Mouse (Mus musculus): ENCODE results near the gene Mettl27. TPM values are rescaled to one million over a fixed set of nuclear protein-coding genes. Genes with fewer than 3 reads are reported as not detected.
"Not testable (repeated sequence)": the region's sequence is repeated elsewhere in the genome, so short reads cannot be mapped to it uniquely, and the experiment has no call there.

Gene Mettl27
- polyA plus RNA-seq, 1 experiment from 2014 or later = 30.6 TPM

DNA sequence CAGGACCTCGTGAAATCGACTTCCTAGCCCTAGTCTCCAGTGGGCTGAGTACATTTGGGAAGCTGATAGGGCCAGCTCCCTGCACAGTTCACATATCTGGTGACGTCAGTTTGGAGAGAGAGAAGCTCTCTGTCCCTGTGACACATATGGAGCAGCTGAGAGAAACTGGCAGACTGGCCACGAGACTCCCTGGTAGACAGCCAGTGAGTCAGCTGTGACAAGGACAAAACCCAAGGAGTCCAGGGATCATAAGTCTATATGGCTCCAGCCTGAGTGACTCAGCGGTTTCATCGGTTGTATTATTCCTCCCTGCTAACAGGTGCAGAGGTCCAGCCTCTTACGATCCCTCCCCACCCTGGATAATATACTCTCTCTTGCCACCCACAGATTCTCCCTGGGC lies 26.9 kb downstream of the Mettl27 start:
- WGBS = 60% methylated on average over 7 of the region's 7 CpGs
- Histone ChIP-seq H3K4me3 (ENCODE audit: low read length) (no peak overlapping the region), H3K27me3 (ENCODE audit: control insufficient read depth, insufficient read depth, low read depth, low read length) (no peaks in the 10 kb centered on the region), H3K36me3 (ENCODE audit: control insufficient read depth, insufficient read depth, low read length) (no peaks in the 10 kb centered on the region), H3K4me1 (replicated peaks; ENCODE audit: control insufficient read depth, insufficient read depth, low read length) (peaks cover 13% of the 10 kb centered on the region; the same call in 1 of the 2 replicates), H3K27ac (ENCODE audit: low read length) (no peak overlapping the region), H3K4me2 (ENCODE audit: low read depth, low read length) (no peak overlapping the region), H3K9me3 (ENCODE audit: control insufficient read depth, low read length) (no peaks in the 10 kb centered on the region), H3K9ac (ENCODE audit: low read length) (no peak overlapping the region)
- ATAC-seq (ENCODE audit: low read depth) = peak; percentile 19; the same call in 1 of the 2 replicates

DNA sequence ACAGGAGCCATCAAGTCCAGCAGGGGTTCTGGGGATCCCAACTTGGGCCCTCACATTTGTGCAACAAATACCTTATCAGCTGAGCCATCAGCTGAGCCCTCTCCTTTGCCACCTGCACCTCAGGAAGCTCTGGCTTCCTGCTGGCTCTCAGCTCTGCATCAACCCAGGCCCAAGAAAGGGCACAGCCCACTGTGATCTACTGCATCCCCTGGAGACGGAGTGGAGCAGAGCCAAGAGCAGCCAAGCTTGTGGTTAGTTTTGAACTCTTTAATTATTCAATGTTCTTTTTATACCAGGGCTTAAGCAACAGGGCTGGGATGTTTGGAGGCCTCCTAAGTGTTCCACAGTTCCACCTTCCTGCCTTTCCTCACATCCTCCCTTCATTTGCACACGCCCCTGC lies 28.3 kb downstream of the Mettl27 start:
- Histone ChIP-seq H3K9ac (ENCODE audit: low read length) (no peak overlapping the region), H3K9me3 (ENCODE audit: control insufficient read depth, low read length) (no peaks in the 10 kb centered on the region), H3K4me2 (ENCODE audit: low read depth, low read length) (no peak overlapping the region), H3K4me1 (replicated peaks; ENCODE audit: control insufficient read depth, insufficient read depth, low read length) (peaks cover 13% of the 10 kb centered on the region; the same call in 1 of the 2 replicates), H3K27ac (ENCODE audit: low read length) (no peak overlapping the region; the same call in 1 of the 2 replicates), H3K36me3 (ENCODE audit: control insufficient read depth, insufficient read depth, low read length) (no peaks in the 10 kb centered on the region), H3K27me3 (ENCODE audit: control insufficient read depth, insufficient read depth, low read depth, low read length) (no peaks in the 10 kb centered on the region), H3K4me3 (ENCODE audit: low read length) (no peak overlapping the region)
- 37% methylated on average over 2 of the region's 2 CpGs for WGBS
- ATAC-seq (ENCODE audit: low read depth) = no peak

DNA sequence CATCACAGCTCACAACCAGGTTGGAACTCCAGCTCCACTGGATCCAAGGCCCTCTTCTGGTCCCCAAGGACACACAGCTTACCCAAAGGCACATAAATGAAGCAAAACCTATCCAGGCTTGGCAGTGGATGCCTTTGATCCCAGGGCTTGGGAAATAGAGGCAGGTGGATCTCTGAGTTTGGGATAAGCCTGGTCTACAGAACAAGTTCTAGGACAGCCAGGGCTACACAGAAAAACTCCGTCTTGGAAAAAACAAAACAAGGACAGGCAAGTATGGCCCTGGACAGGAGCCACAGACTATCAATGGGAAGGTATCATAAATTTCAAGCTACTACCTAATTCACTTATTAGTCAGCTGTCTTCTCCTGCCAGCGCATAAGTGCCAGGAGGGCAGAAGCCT lies 29.4 kb downstream of the Mettl27 start:
- H3K27ac ChIP-seq (ENCODE audit: low read length) = no peak overlapping the region
- no peak overlapping the region for H3K9ac ChIP-seq (ENCODE audit: low read length)
- WGBS = 91% methylated on average over 2 of the region's 2 CpGs
- no peaks in the 10 kb centered on the region for H3K27me3 ChIP-seq (ENCODE audit: control insufficient read depth, insufficient read depth, low read depth, low read length)
- no peak overlapping the region for H3K4me2 ChIP-seq (ENCODE audit: low read depth, low read length)
- H3K9me3 ChIP-seq (ENCODE audit: control insufficient read depth, low read length) = no peaks in the 10 kb centered on the region
- no peak for ATAC-seq (ENCODE audit: low read depth)
- H3K4me3 ChIP-seq (ENCODE audit: low read length) = no peak overlapping the region
- H3K36me3 ChIP-seq (ENCODE audit: control insufficient read depth, insufficient read depth, low read length) = no peaks in the 10 kb centered on the region
- peaks cover 12% of the 10 kb centered on the region; the same call in 1 of the 2 replicates for H3K4me1 ChIP-seq (replicated peaks; ENCODE audit: control insufficient read depth, insufficient read depth, low read length)

DNA sequence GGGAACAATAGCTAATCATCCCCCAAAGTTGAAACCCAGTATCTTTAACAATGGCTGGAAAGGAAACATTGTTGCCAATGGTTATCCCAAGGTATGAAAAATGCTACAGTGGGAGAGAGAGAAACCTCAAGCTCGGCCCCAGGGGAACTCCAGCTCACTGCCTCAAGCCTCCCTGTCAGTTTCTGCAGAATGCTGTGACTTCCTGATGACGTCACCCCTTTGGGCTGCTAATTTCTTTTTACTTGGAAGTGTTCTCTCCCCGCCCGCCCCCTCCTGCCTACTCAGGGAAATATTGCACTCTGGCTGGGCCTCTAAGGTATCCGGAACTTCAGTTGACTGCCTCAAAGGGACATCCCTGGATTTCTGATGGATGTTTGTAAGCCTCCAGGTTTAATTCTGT lies 31.4 kb downstream of the Mettl27 start:
- H3K27ac ChIP-seq (ENCODE audit: low read length) = no peak overlapping the region
- peaks cover 17% of the 10 kb centered on the region for H3K4me1 ChIP-seq (replicated peaks; ENCODE audit: control insufficient read depth, insufficient read depth, low read length)
- no peak overlapping the region for H3K4me2 ChIP-seq (ENCODE audit: low read depth, low read length)
- H3K36me3 ChIP-seq (ENCODE audit: control insufficient read depth, insufficient read depth, low read length) = no peaks in the 10 kb centered on the region
- no peak overlapping the region for H3K4me3 ChIP-seq (ENCODE audit: low read length)
- no peak overlapping the region for H3K9ac ChIP-seq (ENCODE audit: low read length)
- WGBS = 22% methylated on average over 5 of the region's 5 CpGs
- H3K9me3 ChIP-seq (ENCODE audit: control insufficient read depth, low read length) = no peaks in the 10 kb centered on the region
- ATAC-seq (ENCODE audit: low read depth) = no peak
- H3K27me3 ChIP-seq (ENCODE audit: control insufficient read depth, insufficient read depth, low read depth, low read length) = no peaks in the 10 kb centered on the region

DNA sequence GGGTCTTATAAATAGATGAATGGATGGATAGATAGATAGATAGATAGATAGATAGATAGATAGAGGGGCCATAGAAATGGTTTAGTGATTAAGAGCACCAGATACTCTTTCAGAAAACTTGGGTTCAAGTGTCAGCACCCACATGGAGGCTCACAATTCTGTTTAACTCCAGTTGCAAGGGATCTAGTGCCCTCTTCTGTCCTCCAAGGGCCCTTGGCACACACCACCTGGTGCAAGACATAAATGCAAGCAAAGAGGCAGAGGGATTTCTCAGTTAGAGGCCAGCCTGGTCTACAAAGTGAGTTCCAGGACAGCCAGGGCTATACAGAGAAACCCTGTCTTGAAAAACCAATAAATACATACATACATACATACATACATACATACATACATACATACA lies 32.5 kb downstream of the Mettl27 start:
- not testable (repeated sequence) for H3K4me3 ChIP-seq (ENCODE audit: low read length); H3K9me3 ChIP-seq (ENCODE audit: control insufficient read depth, low read length); ATAC-seq (ENCODE audit: low read depth); H3K4me2 ChIP-seq (ENCODE audit: low read depth, low read length); H3K9ac ChIP-seq (ENCODE audit: low read length); H3K27ac ChIP-seq (ENCODE audit: low read length); H3K36me3 ChIP-seq (ENCODE audit: control insufficient read depth, insufficient read depth, low read length); H3K27me3 ChIP-seq (ENCODE audit: control insufficient read depth, insufficient read depth, low read depth, low read length)
- peaks cover 17% of the 10 kb centered on the region for H3K4me1 ChIP-seq (replicated peaks; ENCODE audit: control insufficient read depth, insufficient read depth, low read length)

DNA sequence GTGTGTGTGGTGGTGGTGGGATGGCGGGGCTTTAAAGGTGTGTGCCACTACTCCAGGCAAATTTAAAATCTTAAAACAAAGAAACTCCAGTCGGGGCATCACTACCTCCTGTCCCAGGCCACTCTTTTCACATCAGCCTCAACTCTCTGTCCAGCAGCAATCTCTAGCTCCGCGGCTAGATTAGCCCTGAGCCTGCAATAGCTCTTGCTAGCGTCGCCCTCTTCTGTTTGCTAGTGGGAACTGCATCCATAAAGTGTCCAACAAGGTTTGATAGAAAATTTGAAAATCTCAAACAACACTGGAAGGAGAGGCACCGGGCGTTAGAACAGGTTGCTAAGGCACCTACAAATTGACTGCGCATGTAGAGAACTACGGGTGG lies 33.3 kb downstream of the Mettl27 start:
- peak; percentile 44; the same call in 1 of the 2 replicates for ATAC-seq (ENCODE audit: low read depth)
- Histone ChIP-seq H3K36me3 (ENCODE audit: control insufficient read depth, insufficient read depth, low read length) (no peaks in the 10 kb centered on the region), H3K9me3 (ENCODE audit: control insufficient read depth, low read length) (no peaks in the 10 kb centered on the region), H3K9ac (ENCODE audit: low read length) (peak overlapping the region; percentile 60), H3K27me3 (ENCODE audit: control insufficient read depth, insufficient read depth, low read depth, low read length) (no peaks in the 10 kb centered on the region), H3K4me2 (ENCODE audit: low read depth, low read length) (peak overlapping the region; percentile 61), H3K4me1 (replicated peaks; ENCODE audit: control insufficient read depth, insufficient read depth, low read length) (peaks cover 17% of the 10 kb centered on the region), H3K4me3 (ENCODE audit: low read length) (peak overlapping the region; percentile 33), H3K27ac (ENCODE audit: low read length) (peak overlapping the region; percentile 80)
- 4% methylated on average over 10 of the region's 10 CpGs for WGBS

DNA sequence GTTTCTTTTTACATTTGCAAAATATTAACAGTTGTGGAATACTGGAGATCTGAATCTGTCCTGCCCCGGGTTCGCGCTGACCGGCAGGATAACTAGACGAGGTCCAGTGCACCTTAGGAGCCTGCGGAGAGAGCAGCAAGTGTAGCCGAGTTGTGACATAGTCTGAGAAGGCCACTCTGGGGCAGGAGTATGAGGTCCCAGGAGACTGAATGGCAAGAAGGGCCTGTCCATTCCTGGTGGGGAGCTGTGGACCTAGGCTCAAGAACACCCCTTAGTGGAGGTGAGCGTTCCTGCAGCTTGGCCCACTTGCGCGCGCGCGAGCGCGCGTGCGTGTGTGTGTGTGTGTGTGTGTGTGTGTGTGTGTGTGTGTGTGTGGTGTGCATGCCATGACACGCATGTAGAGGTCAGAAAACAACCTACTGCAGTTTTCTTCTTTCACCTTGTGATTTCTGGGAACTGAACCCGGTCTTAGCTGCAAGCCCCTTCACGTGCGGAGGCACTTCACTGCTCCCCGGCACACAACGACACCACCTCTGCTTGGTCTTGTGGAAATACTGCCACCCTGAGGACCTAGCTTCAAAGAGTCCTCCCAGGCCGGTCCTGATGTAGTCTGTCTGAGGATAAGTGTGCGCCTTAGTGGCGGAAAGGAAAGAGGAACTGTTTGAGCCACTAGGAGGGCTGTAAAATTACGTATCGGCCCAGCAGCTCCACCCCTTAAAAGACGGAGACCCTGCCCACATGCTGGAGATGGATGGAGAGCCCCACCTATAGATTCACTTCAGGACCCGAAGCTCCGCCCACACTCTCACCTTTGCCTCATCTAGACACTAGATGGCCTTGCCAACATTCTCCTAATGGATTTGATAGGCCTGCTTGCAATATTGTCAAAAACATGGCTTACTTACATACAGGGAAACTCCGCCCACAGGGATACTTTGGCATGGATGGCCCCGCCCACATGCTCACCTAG lies 34.0 kb downstream of the Mettl27 start:
- WGBS = 4% methylated on average over 33 of the region's 33 CpGs
- ATAC-seq (ENCODE audit: low read depth) = peak; percentile 86

DNA sequence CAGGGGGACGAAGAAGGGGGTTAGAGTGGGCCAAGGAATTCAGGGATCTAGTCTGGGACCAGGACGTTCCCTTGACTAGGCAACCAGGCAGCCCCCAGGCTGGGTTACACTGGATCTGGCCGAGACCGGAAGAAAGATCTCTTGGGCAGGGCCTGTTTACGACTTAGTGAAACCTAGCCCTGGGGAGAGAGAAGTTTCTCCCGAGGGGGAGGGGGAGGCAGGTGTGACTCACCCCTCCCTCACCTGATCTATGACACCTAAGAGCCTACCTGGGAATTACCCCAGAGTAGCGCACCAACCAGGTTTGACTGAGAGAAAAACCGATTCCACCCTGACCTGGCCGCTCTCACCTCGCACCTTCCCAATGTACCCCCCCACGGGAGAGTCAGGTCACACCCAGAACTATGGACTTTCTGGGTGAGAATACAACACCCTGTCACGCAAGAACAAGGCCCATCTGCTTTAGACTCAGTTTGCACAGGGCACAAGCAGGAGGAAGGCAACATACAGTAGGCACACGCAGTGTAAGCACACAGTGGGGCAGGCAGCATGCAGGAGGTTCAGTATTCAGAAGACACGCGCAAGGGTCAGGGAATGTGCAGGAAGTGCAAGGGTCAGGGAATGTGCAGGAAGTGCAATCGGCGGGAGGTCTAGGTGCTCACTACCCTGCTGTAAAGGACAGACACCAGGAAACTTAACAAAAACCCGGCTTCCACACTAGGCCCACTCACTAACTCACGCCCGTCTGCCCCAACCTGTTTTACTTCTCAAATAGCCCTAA lies 35.2 kb downstream of the Mettl27 start:
- Histone ChIP-seq H3K27me3 (ENCODE audit: control insufficient read depth, insufficient read depth, low read depth, low read length) (no peaks in the 10 kb centered on the region), H3K27ac (ENCODE audit: low read length) (peak overlapping the region; percentile 95), H3K4me1 (replicated peaks; ENCODE audit: control insufficient read depth, insufficient read depth, low read length) (peaks cover 10% of the 10 kb centered on the region), H3K4me3 (ENCODE audit: low read length) (no peak overlapping the region), H3K9me3 (ENCODE audit: control insufficient read depth, low read length) (no peaks in the 10 kb centered on the region), H3K4me2 (ENCODE audit: low read depth, low read length) (no peak overlapping the region), H3K36me3 (ENCODE audit: control insufficient read depth, insufficient read depth, low read length) (no peaks in the 10 kb centered on the region), H3K9ac (ENCODE audit: low read length) (0 out of 2 replicates have a peak overlapping the region, but pooled peaks have one; percentile 13)
- ATAC-seq (ENCODE audit: low read depth) = no peak
- 47% methylated on average over 20 of the region's 20 CpGs for WGBS

More for the DNA sequence above, 34.0 kb downstream of the Mettl27 start:
- Histone ChIP-seq H3K27ac (ENCODE audit: low read length) (peak overlapping the region; percentile 95), H3K4me2 (ENCODE audit: low read depth, low read length) (peak overlapping the region; percentile 61), H3K4me1 (replicated peaks; ENCODE audit: control insufficient read depth, insufficient read depth, low read length) (peaks cover 12% of the 10 kb centered on the region), H3K27me3 (ENCODE audit: control insufficient read depth, insufficient read depth, low read depth, low read length) (no peaks in the 10 kb centered on the region), H3K4me3 (ENCODE audit: low read length) (peak overlapping the region; percentile 33), H3K9ac (ENCODE audit: low read length) (peak overlapping the region; percentile 60), H3K9me3 (ENCODE audit: control insufficient read depth, low read length) (no peaks in the 10 kb centered on the region), H3K36me3 (ENCODE audit: control insufficient read depth, insufficient read depth, low read length) (no peaks in the 10 kb centered on the region)

DNA sequence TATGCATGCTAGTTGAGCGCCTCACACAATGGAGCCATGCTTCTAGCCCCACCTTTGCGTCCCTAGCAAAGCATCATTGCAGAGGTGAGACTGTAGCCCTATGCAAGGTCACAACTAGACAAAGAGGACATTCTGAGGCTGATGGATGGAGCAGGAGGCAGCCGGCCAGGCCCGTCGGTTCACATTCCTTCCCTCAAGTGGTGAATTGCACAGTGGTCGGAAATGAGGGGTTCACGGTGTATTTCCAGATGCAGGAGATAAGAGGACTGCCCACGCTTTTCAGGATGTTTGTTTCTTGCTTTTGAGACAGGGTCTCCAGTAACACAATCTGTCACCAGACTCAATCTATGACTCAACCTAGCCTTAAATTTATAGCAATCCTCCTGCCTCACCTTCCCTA lies 38.5 kb downstream of the Mettl27 start:
- no peaks in the 10 kb centered on the region for H3K27me3 ChIP-seq (ENCODE audit: control insufficient read depth, insufficient read depth, low read depth, low read length)
- no peak overlapping the region for H3K9ac ChIP-seq (ENCODE audit: low read length)
- no peaks in the 10 kb centered on the region for H3K36me3 ChIP-seq (ENCODE audit: control insufficient read depth, insufficient read depth, low read length)
- H3K4me2 ChIP-seq (ENCODE audit: low read depth, low read length) = no peak overlapping the region
- 38% methylated on average over 8 of the region's 8 CpGs for WGBS
- H3K9me3 ChIP-seq (ENCODE audit: control insufficient read depth, low read length) = no peaks in the 10 kb centered on the region
- no peak overlapping the region for H3K4me3 ChIP-seq (ENCODE audit: low read length)
- peaks cover 16% of the 10 kb centered on the region for H3K4me1 ChIP-seq (replicated peaks; ENCODE audit: control insufficient read depth, insufficient read depth, low read length)
- peak; percentile 21; the same call in 1 of the 2 replicates for ATAC-seq (ENCODE audit: low read depth)
- peak overlapping the region; percentile 26 for H3K27ac ChIP-seq (ENCODE audit: low read length)

Data from lung, embryonic 16.5 days (tissue).